Mouse (Mus musculus) brown adipose tissue, adult 24 weeks (tissue): ENCODE measurements around the gene Nckap1l. TPM values are rescaled to one million over a fixed set of nuclear protein-coding genes. Genes with fewer than 3 reads are reported as not detected.

Experiments used
- H3K27ac ChIP-seq: fragments of 200-500 bp; replicated peaks from 2 replicates; pipeline ENCODE4 v1.5.1; 2012; ENCODE audit warnings: low read depth, mild to moderate bottlenecking, low read length
- H3K4me1 ChIP-seq: fragments of 200-500 bp; 2 replicates; pipeline ENCODE4 v1.6.1; 2012; ENCODE audit warnings: low read length, mixed read lengths; ENCODE audit not compliant: control insufficient read depth, insufficient read depth, insufficient read length
- H3K4me3 ChIP-seq: fragments of 200-500 bp; 2 replicates; pipeline ENCODE4 v1.5.1; 2012; ENCODE audit warnings: low read depth, mild to moderate bottlenecking, low read length, moderate library complexity; ENCODE audit not compliant: insufficient read depth
- polyA plus RNA-seq: library from polyadenylated mRNA; stranded (reverse); fragments of >200 nt; gene quantifications from 2 replicates; pipeline ENCODE4 v1.2.4, GENCODE M21; 2012; ENCODE audit not compliant: missing spikeins, insufficient read depth, insufficient read length

Nckap1l gene
- polyA plus RNA-seq, 1 experiment: 3.6 TPM

DNA sequence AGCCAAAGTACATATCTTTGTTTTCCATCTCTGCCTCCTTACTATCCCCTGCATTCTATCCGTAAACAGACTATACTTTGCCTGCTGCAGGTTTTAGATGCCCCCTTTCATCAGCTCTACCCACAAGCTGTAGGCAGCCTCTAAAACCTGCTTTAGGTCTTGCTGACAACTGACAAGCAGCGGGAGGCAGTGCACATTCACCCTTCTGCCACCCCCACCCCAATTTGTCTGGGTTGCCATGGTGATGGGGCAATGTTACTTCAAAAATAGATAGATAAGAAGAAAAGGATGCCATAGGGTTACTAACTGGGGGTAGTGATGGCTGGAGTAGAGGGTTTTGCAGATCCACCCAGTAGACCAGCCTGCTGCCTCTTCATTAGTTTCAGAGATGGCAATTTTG is 30.9 kb downstream of the Nckap1l start:
- Histone ChIP-seq H3K4me3 (no peak overlapping the region), H3K4me1 (no peaks in the 10 kb centered on the region), H3K27ac (no peak overlapping the region)

GRCm38 (mm10) chr15:103485106-103485505 is 31.5 kb downstream of the Nckap1l start:
- Histone ChIP-seq H3K4me1 (no peaks in the 10 kb centered on the region), H3K4me3 (no peak overlapping the region), H3K27ac (no peak overlapping the region)

GRCm38 (mm10) chr15:103486658-103487057 is 33.1 kb downstream of the Nckap1l start:
- Histone ChIP-seq H3K4me1 (no peaks in the 10 kb centered on the region), H3K27ac (no peak overlapping the region), H3K4me3 (no peak overlapping the region)

DNA sequence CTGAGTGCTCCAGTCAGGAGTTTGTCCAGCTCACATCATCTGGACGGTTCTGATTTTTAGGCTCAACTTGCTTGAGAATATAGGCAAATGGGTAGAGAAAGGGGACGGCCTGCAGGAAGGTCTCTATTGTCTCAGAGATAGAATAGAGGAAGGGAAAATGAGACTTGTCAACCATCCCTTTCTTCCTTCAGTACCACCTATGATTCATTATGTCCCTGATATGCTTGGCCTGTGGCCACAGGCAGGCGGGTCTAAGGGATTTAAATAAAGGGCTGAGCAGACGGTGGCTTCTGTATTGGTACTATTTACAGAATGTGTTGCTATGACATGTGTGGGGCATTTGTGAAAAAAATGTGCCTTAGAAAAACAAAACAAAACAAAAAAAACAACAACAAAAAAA is 34.7 kb downstream of the Nckap1l start:
- no peak overlapping the region for H3K27ac ChIP-seq
- no peak overlapping the region for H3K4me3 ChIP-seq
- no peaks in the 10 kb centered on the region for H3K4me1 ChIP-seq

DNA sequence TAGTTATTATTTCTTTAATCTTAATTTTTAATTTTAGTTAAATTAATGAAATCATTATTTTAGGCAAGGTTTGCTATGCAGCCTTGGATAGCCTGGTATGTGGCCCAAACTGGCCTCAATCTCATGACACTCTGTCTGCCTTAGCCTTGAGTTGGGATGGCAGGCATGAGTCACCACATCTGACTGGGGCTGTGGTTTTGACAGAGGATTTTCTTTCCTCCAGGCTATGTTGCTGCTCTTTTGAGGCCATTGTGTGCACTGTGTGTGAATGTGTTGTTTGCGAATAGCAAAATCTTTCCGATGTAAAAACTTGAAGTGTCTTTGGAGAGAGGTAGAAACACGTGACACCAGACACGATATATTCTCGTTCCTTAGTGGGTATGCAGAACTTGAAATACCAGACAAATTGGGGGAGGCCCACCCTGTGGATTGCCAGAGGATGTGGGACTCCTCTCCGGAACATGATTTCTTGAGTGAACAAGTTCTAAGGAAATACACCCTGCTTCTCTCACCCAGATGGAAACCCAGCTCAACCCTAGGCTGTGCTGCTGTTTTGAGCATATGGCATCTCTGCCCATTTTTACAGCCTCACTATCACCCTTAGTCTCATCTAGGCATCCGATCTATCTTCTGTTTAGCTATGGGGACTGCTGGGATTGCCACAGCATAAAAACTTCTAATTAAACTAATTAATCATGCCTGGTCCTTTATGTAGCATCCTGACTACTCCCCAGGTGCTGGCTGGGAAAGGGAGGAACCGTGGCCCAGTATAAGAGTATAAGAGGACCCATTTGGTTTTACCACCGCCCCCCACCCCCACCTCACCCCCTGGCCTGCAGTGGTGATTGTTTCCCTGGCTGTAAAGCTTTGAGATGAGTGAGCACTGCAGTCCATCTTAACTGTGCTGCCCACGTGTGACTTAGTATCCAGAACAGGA is 42.9 kb downstream of the Nckap1l start:
- Histone ChIP-seq H3K27ac (no peak overlapping the region), H3K4me1 (no peaks in the 10 kb centered on the region), H3K4me3 (no peak overlapping the region)

DNA sequence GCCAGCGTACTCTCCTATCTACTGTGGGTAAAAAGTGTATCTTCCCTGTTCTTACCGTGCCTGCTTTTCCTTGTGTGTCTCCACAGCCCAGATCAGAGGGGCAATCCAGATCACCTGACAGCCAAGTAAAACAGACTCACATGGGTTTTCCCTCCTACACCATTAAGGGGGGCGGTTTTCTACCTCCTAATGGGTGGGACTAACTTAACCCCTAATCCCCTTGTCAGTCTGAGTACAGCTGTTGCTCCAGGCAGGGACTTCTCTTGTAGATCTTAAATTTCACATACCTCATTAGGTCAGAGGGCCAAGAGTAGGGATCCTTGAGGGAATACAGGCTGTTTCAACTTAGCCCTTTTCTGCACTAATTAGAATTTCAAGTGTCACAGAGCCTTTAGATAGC is 44.6 kb downstream of the Nckap1l start:
- Histone ChIP-seq H3K4me1 (0 out of 2 replicates have a peak, but pooled peaks cover 2% of the 10 kb centered on the region), H3K4me3 (no peak overlapping the region), H3K27ac (no peak overlapping the region)

DNA sequence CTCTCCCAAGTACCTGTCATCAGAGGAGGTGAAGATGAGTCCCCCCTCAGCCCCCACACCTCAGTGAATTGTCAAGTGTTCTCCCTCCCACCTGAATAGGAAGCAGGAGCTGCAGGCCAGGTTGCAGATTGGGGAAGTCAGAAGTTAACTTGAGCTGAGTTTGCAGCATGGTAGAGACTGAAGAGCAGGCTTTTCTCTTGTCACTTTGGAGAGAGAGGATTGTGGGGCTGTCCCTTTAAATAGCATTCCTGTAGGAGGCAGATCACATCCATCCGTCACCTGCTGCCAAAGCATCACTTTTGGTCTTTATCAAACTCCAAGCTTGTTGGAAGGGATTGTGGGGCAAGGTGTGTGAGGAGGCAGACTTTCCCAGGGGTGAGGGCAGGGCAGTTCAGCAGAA is 47.1 kb downstream of the Nckap1l start:
- 0 out of 2 replicates have a peak, but pooled peaks cover 2% of the 10 kb centered on the region for H3K4me1 ChIP-seq
- no peak overlapping the region for H3K27ac ChIP-seq
- H3K4me3 ChIP-seq: no peak overlapping the region

DNA sequence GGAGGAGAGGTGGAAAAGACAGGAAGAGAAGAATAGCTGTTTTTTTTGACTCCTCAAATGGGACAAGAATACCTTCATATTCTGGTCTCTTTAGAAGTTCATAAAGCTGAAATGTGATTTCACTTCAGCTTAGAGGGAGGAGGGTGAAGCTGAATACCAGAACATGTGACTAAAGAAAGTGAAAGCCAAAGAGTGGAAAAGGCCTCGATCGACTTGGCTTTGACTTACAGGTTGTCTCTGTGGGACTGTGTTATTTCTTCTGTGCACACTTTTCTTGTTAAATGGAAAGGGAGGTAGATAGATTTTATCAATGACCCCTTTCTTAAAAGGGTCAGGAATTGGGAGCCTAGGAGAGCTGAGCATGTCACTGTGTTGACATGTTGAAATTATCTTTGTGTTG is 47.6 kb downstream of the Nckap1l start:
- no peak overlapping the region for H3K27ac ChIP-seq

GRCm38 (mm10) chr15:103502435-103503250 is 49.0 kb downstream of the Nckap1l start, which contains the start of gene Pde1b:
Pde1b (plus strand) TSS chr15:103503034.
- H3K4me1 ChIP-seq: 0 out of 2 replicates have a peak, but pooled peaks cover 2% of the 10 kb centered on the region
- no peak within 1 kb of the TSS for H3K27ac ChIP-seq
- peak within 1 kb of the TSS; percentile 53 for H3K4me3 ChIP-seq

More for the DNA sequence above, 47.6 kb downstream of the Nckap1l start:
- H3K4me3 ChIP-seq: no peak overlapping the region
- H3K4me1 ChIP-seq: 0 out of 2 replicates have a peak, but pooled peaks cover 2% of the 10 kb centered on the region

- Histone ChIP-seq H3K27ac (no peak overlapping the region), H3K4me1 (0 out of 2 replicates have a peak, but pooled peaks cover 2% of the 10 kb centered on the region), H3K4me3 (peak overlapping the region; percentile 53)
Observed at GRCm38 (mm10) chr15:103503251-103503600, 49.6 kb downstream of the Nckap1l start.

GRCm38 (mm10) chr15:103503660-103504059 is 50.1 kb downstream of the Nckap1l start:
- no peak overlapping the region for H3K4me3 ChIP-seq
- H3K27ac ChIP-seq: no peak overlapping the region
- 0 out of 2 replicates have a peak, but pooled peaks cover 2% of the 10 kb centered on the region for H3K4me1 ChIP-seq

- no peak overlapping the region for H3K27ac ChIP-seq
- no peaks in the 10 kb centered on the region for H3K4me1 ChIP-seq
- no peak overlapping the region for H3K4me3 ChIP-seq
Observed at GRCm38 (mm10) chr15:103509317-103509716, 55.7 kb downstream of the Nckap1l start.

GRCm38 (mm10) chr15:103511652-103512051 is 58.1 kb downstream of the Nckap1l start:
- peaks cover 3% of the 10 kb centered on the region; the same call in 1 of the 2 replicates for H3K4me1 ChIP-seq
- no peak overlapping the region for H3K4me3 ChIP-seq
- H3K27ac ChIP-seq: no peak overlapping the region

GRCm38 (mm10) chr15:103513621-103514031 is 60.0 kb downstream of the Nckap1l start:
- 0 out of 2 replicates have a peak overlapping the region, but pooled peaks have one; percentile 26 for H3K4me3 ChIP-seq
- peaks cover 3% of the 10 kb centered on the region; the same call in 1 of the 2 replicates for H3K4me1 ChIP-seq
- no peak overlapping the region for H3K27ac ChIP-seq

DNA sequence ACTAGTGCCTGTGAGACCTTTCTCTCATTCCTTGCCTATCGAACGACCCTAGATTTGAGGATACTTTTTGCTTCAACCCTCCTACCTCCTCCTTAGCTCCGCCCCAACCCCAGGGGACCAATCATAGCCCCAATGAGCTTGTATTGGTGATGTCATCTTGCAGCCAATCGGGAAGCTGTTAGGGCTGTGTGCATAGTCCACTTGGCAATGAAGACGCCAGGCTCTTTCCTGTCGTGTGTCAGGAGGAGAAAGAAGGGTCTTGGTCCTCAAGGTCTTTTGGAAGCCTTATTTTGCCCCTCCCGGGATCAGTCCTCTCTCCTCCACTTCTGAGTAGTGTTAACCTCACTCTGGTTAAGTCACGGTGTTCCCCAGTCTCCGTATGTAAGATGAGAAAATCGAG is 60.5 kb downstream of the Nckap1l start:
- Histone ChIP-seq H3K4me1 (peaks cover 3% of the 10 kb centered on the region; the same call in 1 of the 2 replicates), H3K27ac (peak overlapping the region; percentile 82), H3K4me3 (peak overlapping the region; percentile 57)
